Mouse (Mus musculus) regulatory T cell (primary cell): ENCODE data around the gene Frmd4b.
"Not testable (repeated sequence)": the region's sequence is repeated elsewhere in the genome, so short reads cannot be mapped to it uniquely, and the experiment has no call there.

Experiments used
- in situ Hi-C: fragments of 300-600 bp; cut with MboI, MseI; formaldehyde crosslinking; loops from one replicate; pipeline ENCODE4 v1.15.1; 2025; ENCODE audit warnings: high pct_unique_total_duplicates

Gene Frmd4b

GRCm38 (mm10) chr6:97381275-97381674 is 236.1 kb downstream of the Frmd4b start:
- in situ Hi-C loops: no loop called here

- in situ Hi-C loops: no loop called here
These were observed 246.4 kb downstream of the Frmd4b start for GRCm38 (mm10) chr6:97370947-97371346.

DNA sequence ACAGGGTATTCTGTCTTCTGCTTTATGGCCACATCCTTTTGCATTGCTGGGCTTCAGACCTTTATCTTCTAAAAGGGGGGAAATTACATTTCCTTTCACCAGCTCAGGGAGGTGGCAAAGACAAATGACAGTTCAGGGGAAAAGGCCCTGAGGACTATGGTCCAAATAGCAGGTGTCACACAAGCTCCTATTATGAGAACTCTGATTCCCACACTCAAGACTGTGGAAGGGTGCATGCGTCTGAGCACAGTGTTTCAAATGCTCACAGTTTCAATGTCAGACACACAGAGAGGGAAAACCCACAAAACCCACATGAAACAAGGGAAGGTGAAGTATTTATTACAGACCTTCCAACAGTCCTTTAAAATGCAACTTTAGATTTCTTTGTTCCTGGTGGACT is 246.9 kb downstream of the Frmd4b start:
- in situ Hi-C loops: no loop called here

DNA sequence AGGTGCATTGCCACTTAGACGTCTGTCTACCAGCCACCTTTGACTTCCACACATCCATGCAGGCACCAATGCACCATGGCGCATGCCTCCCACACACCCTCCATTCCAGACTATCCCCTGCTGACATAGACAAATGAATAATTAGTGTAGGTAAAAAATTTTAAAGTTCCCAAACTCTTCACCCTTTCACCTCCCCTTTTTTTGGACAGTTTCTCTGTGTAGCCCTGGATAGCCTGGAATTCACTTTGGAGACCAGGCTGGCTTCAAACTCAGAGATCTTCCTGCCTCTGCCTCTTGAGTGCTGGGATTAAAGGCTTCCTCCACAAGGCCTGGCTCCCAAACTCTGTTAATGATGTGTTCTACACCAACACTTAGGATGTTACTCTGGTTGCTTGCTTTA is 253.5 kb downstream of the Frmd4b start:
- in situ Hi-C loops: no loop called here

DNA sequence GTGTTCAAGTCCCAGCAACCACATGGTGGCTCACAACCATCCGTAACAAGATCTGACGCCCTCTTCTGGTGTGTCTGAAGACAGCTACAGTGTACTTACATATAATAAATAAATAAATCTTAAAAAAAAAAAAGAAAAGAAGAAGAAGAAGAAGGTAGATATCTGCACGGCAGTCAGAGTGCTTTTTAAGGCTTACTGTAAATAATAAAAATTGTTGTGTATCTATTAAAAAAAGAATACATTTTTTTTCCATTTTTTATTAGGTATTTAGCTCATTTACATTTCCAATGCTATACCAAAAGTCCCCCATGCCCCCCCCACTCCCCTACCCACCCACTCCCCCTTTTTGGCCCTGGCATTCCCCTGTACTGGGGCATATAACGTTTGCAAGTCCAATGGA is 259.7 kb downstream of the Frmd4b start:
- in situ Hi-C loops: not testable (repeated sequence)

DNA sequence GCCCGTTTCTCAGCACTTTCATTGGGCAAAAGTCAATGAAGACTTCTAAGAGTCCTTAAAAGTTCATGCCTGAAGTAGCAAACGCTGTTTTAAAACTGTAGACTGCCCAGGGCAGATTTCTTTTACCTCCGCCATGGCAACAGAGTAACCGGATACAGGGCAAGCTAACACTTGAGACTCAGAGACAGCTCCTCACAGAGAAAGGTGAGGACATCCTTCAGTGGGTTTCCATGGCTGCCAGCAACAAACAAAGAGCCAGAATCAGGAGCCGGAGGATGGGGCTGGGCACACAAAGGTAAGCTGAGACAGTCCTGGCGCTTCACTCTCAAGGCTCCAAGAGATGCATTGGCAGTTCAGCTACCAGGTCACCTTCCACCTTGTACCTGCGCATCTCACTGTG is 260.7 kb downstream of the Frmd4b start:
- in situ Hi-C loops: no loop called here

GRCm38 (mm10) chr6:97355141-97355540 is 262.2 kb downstream of the Frmd4b start:
- in situ Hi-C loops: no loop called here

- in situ Hi-C loops: no loop called here
These were observed 263.4 kb downstream of the Frmd4b start for GRCm38 (mm10) chr6:97353933-97354332.

DNA sequence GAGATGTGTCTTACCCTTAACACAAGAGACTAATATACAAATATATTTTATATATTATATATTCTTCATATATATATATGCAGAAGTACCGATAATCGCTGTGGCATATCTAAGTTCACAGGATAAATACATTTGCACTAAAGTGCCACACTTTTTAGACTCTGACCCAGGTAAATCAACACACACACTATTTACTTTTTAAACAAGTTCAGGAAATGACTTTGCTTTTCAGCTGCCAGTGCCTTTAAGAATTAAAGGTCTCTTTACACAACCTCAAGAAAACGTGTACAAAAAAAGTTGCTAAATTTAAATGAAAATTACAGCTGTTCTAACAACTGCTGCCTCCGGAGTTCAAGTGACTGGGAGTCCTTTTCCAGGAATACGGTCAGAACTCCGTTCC is 264.0 kb downstream of the Frmd4b start:
- in situ Hi-C loops: no loop called here

GRCm38 (mm10) chr6:97352505-97353154 is 264.7 kb downstream of the Frmd4b start:
- in situ Hi-C loops: no loop called here

GRCm38 (mm10) chr6:97349355-97350138 is 267.8 kb downstream of the Frmd4b start:
- in situ Hi-C loops: no loop called here

DNA sequence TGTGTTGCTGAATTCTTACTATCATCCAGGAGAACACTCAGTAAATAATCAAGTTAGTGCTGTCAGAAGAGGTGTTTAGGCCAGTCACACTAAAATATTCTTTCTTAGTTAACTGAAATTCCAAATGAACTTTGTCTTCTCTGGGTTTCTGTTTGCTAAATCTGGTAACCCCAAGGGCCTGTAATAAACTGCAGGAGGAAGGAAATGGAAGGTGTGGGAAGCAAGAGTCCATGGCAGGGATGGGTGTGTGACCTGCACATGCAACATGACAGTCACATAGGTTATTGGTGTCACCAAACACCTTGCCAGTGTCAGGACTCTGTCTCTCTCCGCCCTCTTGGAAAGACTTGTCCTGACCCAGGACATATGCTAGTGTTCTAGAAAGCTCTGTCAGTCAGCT is 270.4 kb downstream of the Frmd4b start:
- in situ Hi-C loops: no loop called here

GRCm38 (mm10) chr6:97346527-97346926 is 270.8 kb downstream of the Frmd4b start:
- in situ Hi-C loops: no loop called here

GRCm38 (mm10) chr6:97345921-97346320 is 271.4 kb downstream of the Frmd4b start:
- in situ Hi-C loops: no loop called here

DNA sequence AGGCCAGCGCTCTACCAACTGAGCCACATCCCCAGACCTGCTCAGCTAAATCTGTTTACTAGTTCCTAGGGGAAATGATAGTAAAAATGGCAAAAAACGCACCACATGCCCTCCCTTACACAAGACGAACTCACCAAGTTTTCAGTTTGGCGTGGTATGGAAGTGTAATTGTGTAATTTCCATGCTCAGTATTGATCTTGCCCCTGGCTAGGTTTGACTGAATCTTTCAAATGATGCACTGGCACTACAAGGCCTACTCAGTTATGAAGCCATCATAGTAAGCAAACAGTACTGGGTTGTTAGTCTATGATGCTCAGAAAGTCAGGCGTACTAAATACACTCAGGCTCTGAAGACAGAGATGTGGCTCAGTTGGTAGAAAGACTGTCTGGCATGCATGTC is 275.2 kb downstream of the Frmd4b start:
- in situ Hi-C loops: loop anchor here (5.0 kb wide), 2 partner anchors 60 to 75 kb away; no protein-coding TSS in a partner anchor

GRCm38 (mm10) chr6:97341628-97342027 is 275.7 kb downstream of the Frmd4b start:
- in situ Hi-C loops: loop anchor here (5.0 kb wide), 2 partner anchors 59 to 76 kb away; no protein-coding TSS in a partner anchor

DNA sequence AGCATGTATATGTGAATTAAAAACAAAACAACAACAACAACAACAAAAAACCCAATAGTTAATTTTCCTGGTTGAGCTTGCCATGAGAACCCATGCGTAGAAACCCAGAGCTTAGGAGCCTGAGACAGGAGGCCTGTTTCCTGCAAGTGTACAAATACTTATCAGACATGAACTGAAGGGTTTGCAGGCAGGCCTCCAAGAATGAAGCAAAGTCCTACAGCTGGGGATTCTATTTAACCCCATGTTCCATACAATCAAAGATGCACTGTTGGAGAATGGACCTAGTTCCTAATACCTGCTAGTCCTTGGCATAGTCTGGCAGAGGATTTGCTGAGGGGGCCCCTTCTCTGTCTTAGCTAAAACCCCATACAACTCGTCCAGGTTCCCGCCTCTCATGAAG is 276.2 kb downstream of the Frmd4b start:
- in situ Hi-C loops: loop anchor here (5.0 kb wide), 2 partner anchors 59 to 76 kb away; no protein-coding TSS in a partner anchor

GRCm38 (mm10) chr6:97340211-97340791 is 277.0 kb downstream of the Frmd4b start:
- in situ Hi-C loops: loop anchor here (5.0 kb wide), 2 partner anchors 58 to 77 kb away; no protein-coding TSS in a partner anchor

- in situ Hi-C loops: no loop called here
These were observed 278.1 kb downstream of the Frmd4b start for GRCm38 (mm10) chr6:97339271-97339681.

DNA sequence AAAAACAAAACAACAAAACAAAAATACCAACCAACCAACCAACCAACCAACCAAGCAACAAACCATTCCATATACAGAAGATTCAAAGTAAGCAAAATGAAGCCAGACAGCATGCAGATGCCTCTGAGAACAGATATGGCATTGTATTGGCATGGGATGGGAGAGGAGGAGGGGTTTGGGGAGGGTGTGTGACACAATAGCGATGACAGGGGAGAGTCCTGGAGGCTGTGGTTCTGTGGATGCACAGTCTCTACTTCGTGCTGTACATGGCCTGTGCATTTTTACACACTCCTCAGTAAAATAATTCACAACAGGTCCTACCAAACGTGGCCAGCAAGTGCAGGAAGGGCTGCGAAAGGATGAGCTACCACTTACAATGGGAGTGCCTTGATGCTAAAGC is 278.5 kb downstream of the Frmd4b start:
- in situ Hi-C loops: no loop called here

- in situ Hi-C loops: no loop called here
These were observed 284.0 kb downstream of the Frmd4b start for GRCm38 (mm10) chr6:97333323-97333722.

DNA sequence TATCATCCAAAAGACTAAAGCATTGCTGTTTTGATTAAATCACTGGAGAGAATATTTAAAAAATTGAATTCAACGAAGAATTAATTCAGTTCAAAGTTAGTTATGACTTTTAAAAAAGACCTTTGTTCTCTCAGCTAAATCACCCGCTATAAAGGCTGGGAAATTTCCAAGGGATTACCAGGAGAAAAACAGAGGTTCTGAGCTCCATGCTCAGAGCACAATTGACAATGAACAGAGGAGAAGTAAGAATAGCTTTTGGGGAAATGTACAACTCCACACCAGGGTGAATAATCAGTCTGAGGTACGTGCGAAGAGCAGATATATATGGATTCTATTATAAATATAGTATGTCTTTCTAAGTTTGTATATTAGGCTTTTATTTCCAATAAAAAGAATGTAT is 293.4 kb downstream of the Frmd4b start:
- in situ Hi-C loops: no loop called here

DNA sequence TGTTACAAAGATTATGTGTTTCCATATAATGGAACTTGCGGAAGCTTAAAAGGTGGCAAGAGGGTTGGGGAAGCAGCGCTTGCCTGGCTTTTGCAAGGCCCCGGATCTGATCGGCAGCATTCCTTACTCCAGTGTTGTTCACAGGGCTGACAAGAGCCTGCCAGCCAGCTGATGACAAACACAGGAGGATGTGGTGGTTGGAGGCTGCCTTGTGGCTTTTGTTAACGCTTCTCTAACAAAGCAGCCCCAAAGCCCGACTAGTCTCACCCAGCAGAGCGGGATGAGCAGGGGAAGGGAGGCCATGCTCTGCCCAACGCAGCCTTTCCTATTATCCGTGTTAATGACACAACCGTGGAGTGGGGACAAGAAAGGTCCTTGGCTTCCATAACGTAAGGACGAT is 295.2 kb downstream of the Frmd4b start:
- in situ Hi-C loops: no loop called here
